Mouse (Mus musculus) heart, postnatal 0 days (tissue): ENCODE results near the gene Casq2.

Source experiments
- CTCF ChIP-seq: IDR thresholded peaks from 2 replicates; pipeline ENCODE4 v1.5.1; 2016; ENCODE audit warnings: antibody characterized with exemption, control low read depth, low read depth
- EP300 ChIP-seq: IDR thresholded peaks from 2 replicates; pipeline ENCODE4 v1.6.1; 2016; ENCODE audit warnings: antibody characterized with exemption, low read depth

DNA sequence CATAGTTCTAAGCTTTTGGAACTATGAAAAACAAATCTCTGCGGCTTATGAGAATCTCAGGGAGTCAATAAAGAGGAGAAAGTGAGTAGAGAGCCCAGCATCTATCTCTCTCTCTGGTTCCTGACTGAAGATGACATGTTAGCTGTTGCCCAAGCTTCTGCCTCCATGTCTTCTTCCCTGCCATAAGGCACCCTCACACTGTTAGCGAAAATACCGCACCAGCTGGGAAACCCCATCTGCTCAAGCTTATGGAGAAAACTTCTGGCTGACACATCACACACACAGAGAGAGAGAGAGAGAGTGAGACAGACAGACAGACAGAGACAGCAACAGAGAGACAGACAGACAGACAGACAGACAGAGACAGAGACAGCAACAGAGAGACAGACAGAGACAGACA is 15.2 kb upstream of the Casq2 start:
- TF ChIP-seq CTCF, result no peak
- TF ChIP-seq EP300, result no peak
